Mouse (Mus musculus): ENCODE measurements at regions not wholly inside any gene's neighbourhood (a gene's known extent, or its start where the extent isn't known, plus 50 kb on each side); places are given as distances from the start of the nearest gene placed in this dataset.

DNA sequence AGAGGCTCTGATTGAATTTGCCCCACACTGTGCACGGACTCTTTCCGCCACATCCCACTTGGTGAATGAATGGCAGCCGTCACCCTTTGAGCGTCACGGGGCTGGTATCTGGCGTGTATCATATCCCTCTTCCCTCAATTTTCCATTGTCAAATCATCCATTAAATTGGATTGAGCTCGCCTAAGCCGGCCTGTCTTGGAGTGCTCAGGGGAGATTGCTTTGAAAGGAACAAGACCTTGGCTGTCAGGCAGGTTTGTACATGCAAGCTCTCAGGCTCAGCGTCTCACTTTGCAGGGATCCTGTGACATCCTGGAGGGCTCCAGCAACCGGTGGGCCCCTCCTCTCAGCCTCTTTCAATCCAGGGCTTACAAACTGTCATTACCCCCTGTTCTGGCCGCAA, 275.7 kb upstream of the Ptbp2 start:
- H3K9me3 ChIP-seq (ENCODE audit: low read length) = no peaks in the 10 kb centered on the region
- 63% methylated on average over 11 of the region's 11 CpGs for WGBS (ENCODE audit: insufficient replicate concordance)
- DNase-seq (no peak), ATAC-seq (no peak)
- no peaks in the 10 kb centered on the region for H3K27me3 ChIP-seq (ENCODE audit: insufficient read depth, low read length)
- H3K4me2 ChIP-seq (ENCODE audit: low read depth, low read length) = no peak overlapping the region
- TF ChIP-seq CTCF (IDR thresholded peaks at IDR 0.05; ENCODE audit: low read depth) (no peak), EP300 (IDR thresholded peaks at IDR 0.05; ENCODE audit: low read depth) (no peak)
- no peak overlapping the region for H3K9ac ChIP-seq (replicated peaks)
- no peaks in the 10 kb centered on the region for H3K4me1 ChIP-seq (ENCODE audit: insufficient read depth)
- H3K4me3 ChIP-seq (ENCODE audit: low read depth, low read length) = no peak overlapping the region
- no peaks in the 10 kb centered on the region for H3K36me3 ChIP-seq (replicated peaks; ENCODE audit: insufficient read depth, low read length)
- no peak overlapping the region for H3K27ac ChIP-seq (ENCODE audit: low read depth)

GRCm38 (mm10) chr3:120055216-120056154, 271.2 kb upstream of the Ptbp2 start:
- WGBS (ENCODE audit: insufficient replicate concordance) = 69% methylated on average over 8 of the region's 8 CpGs
- Histone ChIP-seq H3K9me3 (ENCODE audit: low read length) (no peaks in the 10 kb centered on the region), H3K9ac (replicated peaks) (no peak overlapping the region), H3K4me2 (ENCODE audit: low read depth, low read length) (no peak overlapping the region), H3K27ac (ENCODE audit: low read depth) (no peak overlapping the region), H3K4me3 (ENCODE audit: low read depth, low read length) (no peak overlapping the region), H3K4me1 (ENCODE audit: insufficient read depth) (no peaks in the 10 kb centered on the region), H3K27me3 (ENCODE audit: insufficient read depth, low read length) (no peaks in the 10 kb centered on the region), H3K36me3 (replicated peaks; ENCODE audit: insufficient read depth, low read length) (no peaks in the 10 kb centered on the region)
- TF ChIP-seq CTCF (IDR thresholded peaks at IDR 0.05; ENCODE audit: low read depth) = no peak
- no peak for TF ChIP-seq EP300 (IDR thresholded peaks at IDR 0.05; ENCODE audit: low read depth)
- DNase-seq (no peak), ATAC-seq (no peak)

DNA sequence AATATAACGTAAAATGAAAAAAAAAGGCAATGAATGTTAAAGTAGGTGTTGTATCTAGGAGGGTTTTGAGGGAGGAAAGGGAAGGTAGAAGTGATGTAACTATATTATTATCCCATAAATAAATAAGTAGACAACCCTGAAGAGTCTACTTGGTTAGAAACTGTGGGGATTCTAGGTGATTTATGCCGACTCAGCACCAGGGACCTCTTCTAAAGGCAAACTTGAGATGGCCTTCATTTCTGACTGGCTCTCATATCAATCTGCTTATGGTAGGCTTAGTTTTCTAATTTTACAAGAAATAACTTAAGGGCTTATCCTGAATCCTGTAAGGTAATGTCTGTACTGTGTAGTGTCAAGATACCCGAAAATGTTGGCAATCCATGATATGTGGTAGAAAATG, 263.0 kb upstream of the Ptbp2 start:
- no peaks in the 10 kb centered on the region for H3K36me3 ChIP-seq (replicated peaks; ENCODE audit: insufficient read depth, low read length)
- H3K4me3 ChIP-seq (ENCODE audit: low read depth, low read length) = no peak overlapping the region
- H3K4me1 ChIP-seq (ENCODE audit: insufficient read depth) = no peaks in the 10 kb centered on the region
- no peaks in the 10 kb centered on the region for H3K27me3 ChIP-seq (ENCODE audit: insufficient read depth, low read length)
- H3K4me2 ChIP-seq (ENCODE audit: low read depth, low read length) = no peak overlapping the region
- no peak overlapping the region for H3K27ac ChIP-seq (ENCODE audit: low read depth)
- no peak for TF ChIP-seq CTCF (IDR thresholded peaks at IDR 0.05; ENCODE audit: low read depth)
- no peak for TF ChIP-seq EP300 (IDR thresholded peaks at IDR 0.05; ENCODE audit: low read depth)
- H3K9ac ChIP-seq (replicated peaks) = no peak overlapping the region
- DNase-seq (no peak), ATAC-seq (no peak)
- 84% methylated on average over 3 of the region's 3 CpGs for WGBS (ENCODE audit: insufficient replicate concordance)
- no peaks in the 10 kb centered on the region for H3K9me3 ChIP-seq (ENCODE audit: low read length)

DNA sequence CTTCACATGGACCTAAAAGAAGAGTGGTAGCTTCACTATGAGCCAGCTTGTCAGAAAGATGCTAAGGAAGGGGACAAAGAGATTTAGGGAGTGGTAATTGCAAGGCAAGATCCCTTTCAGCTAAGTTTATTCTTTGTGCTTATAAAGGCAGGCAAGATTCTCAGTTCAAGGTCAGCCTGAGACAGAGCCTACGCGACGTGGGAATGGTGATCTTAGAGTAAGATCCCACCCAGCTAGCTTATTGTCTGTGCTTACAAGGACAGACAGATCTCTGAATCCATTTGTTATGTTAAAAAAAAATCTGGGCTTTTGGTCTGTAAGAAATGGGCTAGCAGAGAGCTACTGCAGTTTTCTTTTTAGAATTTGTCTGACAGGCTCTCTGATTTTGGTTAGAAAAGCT, 253.3 kb upstream of the Ptbp2 start:
- WGBS (ENCODE audit: insufficient replicate concordance) = 82% methylated on average over 3 of the region's 3 CpGs

GRCm38 (mm10) chr3:120019826-120020683, 235.8 kb upstream of the Ptbp2 start:
- Histone ChIP-seq H3K4me1 (ENCODE audit: insufficient read depth) (no peaks in the 10 kb centered on the region), H3K4me2 (ENCODE audit: low read depth, low read length) (no peak overlapping the region), H3K36me3 (replicated peaks; ENCODE audit: insufficient read depth, low read length) (no peaks in the 10 kb centered on the region), H3K9ac (replicated peaks) (no peak overlapping the region), H3K27me3 (ENCODE audit: insufficient read depth, low read length) (no peaks in the 10 kb centered on the region), H3K4me3 (ENCODE audit: low read depth, low read length) (no peak overlapping the region), H3K27ac (ENCODE audit: low read depth) (no peak overlapping the region), H3K9me3 (ENCODE audit: low read length) (no peaks in the 10 kb centered on the region)
- 85% methylated on average over 10 of the region's 10 CpGs for WGBS (ENCODE audit: insufficient replicate concordance)
- no peak for DNase-seq
- TF ChIP-seq CTCF (IDR thresholded peaks at IDR 0.05; ENCODE audit: low read depth) (no peak), EP300 (IDR thresholded peaks at IDR 0.05; ENCODE audit: low read depth) (no peak)
- no peak for ATAC-seq

More for the DNA sequence above, 253.3 kb upstream of the Ptbp2 start:
- Histone ChIP-seq H3K36me3 (replicated peaks; ENCODE audit: insufficient read depth, low read length) (no peaks in the 10 kb centered on the region), H3K4me2 (ENCODE audit: low read depth, low read length) (no peak overlapping the region), H3K27me3 (ENCODE audit: insufficient read depth, low read length) (no peaks in the 10 kb centered on the region), H3K9ac (replicated peaks) (no peak overlapping the region), H3K4me3 (ENCODE audit: low read depth, low read length) (no peak overlapping the region), H3K27ac (ENCODE audit: low read depth) (no peak overlapping the region), H3K4me1 (ENCODE audit: insufficient read depth) (no peaks in the 10 kb centered on the region), H3K9me3 (ENCODE audit: low read length) (no peaks in the 10 kb centered on the region)
- ATAC-seq (no peak), DNase-seq (no peak)
- TF ChIP-seq EP300 (IDR thresholded peaks at IDR 0.05; ENCODE audit: low read depth) (no peak), CTCF (IDR thresholded peaks at IDR 0.05; ENCODE audit: low read depth) (no peak)

DNA sequence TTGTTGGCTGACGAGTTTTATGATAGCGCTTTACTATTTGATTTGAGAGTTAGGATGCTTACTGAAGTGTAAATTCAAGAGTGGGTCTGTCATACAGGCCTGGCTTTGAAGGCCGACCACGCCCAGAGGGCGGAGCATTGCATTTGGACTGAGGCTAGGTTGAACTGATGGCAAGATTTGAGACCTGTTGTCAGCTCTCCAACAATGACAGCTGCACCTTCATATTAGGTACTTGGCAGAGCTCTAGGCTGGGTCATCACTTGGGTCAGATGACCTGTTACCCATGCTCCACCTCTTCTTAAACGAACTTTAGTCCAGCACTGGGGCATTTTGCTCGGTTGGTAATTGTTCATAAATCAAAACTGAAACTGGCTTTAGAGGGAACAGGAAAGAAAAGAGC, 231.1 kb upstream of the Ptbp2 start:
- TF ChIP-seq EP300 (IDR thresholded peaks at IDR 0.05; ENCODE audit: low read depth) (no peak), CTCF (IDR thresholded peaks at IDR 0.05; ENCODE audit: low read depth) (no peak)
- Histone ChIP-seq H3K36me3 (replicated peaks; ENCODE audit: insufficient read depth, low read length) (no peaks in the 10 kb centered on the region), H3K9me3 (ENCODE audit: low read length) (no peaks in the 10 kb centered on the region), H3K4me1 (ENCODE audit: insufficient read depth) (no peaks in the 10 kb centered on the region), H3K4me2 (ENCODE audit: low read depth, low read length) (no peak overlapping the region), H3K4me3 (ENCODE audit: low read depth, low read length) (no peak overlapping the region), H3K9ac (replicated peaks) (no peak overlapping the region), H3K27ac (ENCODE audit: low read depth) (no peak overlapping the region), H3K27me3 (ENCODE audit: insufficient read depth, low read length) (no peaks in the 10 kb centered on the region)
- DNase-seq (no peak), ATAC-seq (no peak)
- 75% methylated on average over 7 of the region's 7 CpGs for whole genome bisulfite sequencing (ENCODE audit: insufficient replicate concordance)

Data from liver, postnatal 0 days (tissue).